Mouse (Mus musculus) bone marrow, adult 2 months (tissue): ENCODE results near the gene Birc5.

Source experiments
- CTCF ChIP-seq: fragments of 200-500 bp; IDR thresholded peaks from 2 replicates; pipeline ENCODE4 v1.5.1; 2011; ENCODE audit warnings: low read length, control low read depth; ENCODE audit not compliant: control insufficient read depth, insufficient read depth
- POLR2A ChIP-seq: fragments of 200-500 bp; IDR thresholded peaks from 2 replicates; pipeline ENCODE4 v1.6.1; 2011; ENCODE audit warnings: low read depth, mild to moderate bottlenecking, control low read depth, low read length, borderline replicate concordance; ENCODE audit not compliant: control insufficient read depth

- no peak for TF ChIP-seq CTCF
- TF ChIP-seq POLR2A: no peak
Measured at GRCm38 (mm10) chr11:117846640-117847039, 2.4 kb upstream of the Birc5 start.
